Mouse (Mus musculus) CH12.LX (cell line): ENCODE results near the gene Ces2h. TPM values are rescaled to one million over a fixed set of nuclear protein-coding genes. Genes with fewer than 3 reads are reported as not detected.

Experiments used
- DNase-seq: peaks from one replicate; pipeline ENCODE4 v3.0.0-alpha.2; 2013; ENCODE audit errors: extremely low read depth
- H3K27ac ChIP-seq: 2 replicates; pipeline ENCODE4 v1.5.1; 2012; ENCODE audit warnings: low read depth, mild to moderate bottlenecking, control low read depth, moderate library complexity; ENCODE audit not compliant: insufficient read depth
- H3K27me3 ChIP-seq: replicated peaks from 2 replicates; pipeline ENCODE3; 2012; ENCODE audit warnings: inconsistent platforms
- H3K36me3 ChIP-seq, 2 experiments: replicated peaks in 1 of 2; 2 replicates each; pipeline versions ENCODE3 to v1.6.1; 2012; ENCODE audit warnings: inconsistent platforms in 1 of 2, low read length in 1 of 2, mild to moderate bottlenecking in 1 of 2, mixed read lengths in 1 of 2, moderate library complexity in 1 of 2; ENCODE audit not compliant: control insufficient read depth in 1 of 2, insufficient read depth in 1 of 2
- H3K4me1 ChIP-seq, 2 experiments: 2 replicates each; pipeline ENCODE4 v1.6.1; 2012; ENCODE audit warnings: inconsistent platforms in 1 of 2, moderate library complexity in 1 of 2; ENCODE audit not compliant: insufficient read depth in 2 of 2, control insufficient read depth in 1 of 2
- H3K4me2 ChIP-seq: 2 replicates; pipeline ENCODE4 v1.6.1; 2012; ENCODE audit warnings: low read depth, mild to moderate bottlenecking, control low read depth; ENCODE audit not compliant: poor library complexity, insufficient read depth, severe bottlenecking
- H3K4me3 ChIP-seq, 3 experiments: fragments of 150-350 bp in 1 of 3; sonication (generic) in 1 of 3; replicated peaks in 1 of 3; 2 replicates each; pipeline versions ENCODE3 to v1.5.1; 2011 to 2012; ENCODE audit warnings: low read depth in 2 of 3, low read length in 2 of 3, mild to moderate bottlenecking in 2 of 3, moderate library complexity in 2 of 3, control low read depth in 1 of 3, improper control_type of control experiment in 1 of 3, inconsistent platforms in 1 of 3, mixed read lengths in 1 of 3; ENCODE audit not compliant: poor library complexity in 1 of 3
- H3K79me2 ChIP-seq: replicated peaks from 2 replicates; pipeline ENCODE4 v1.6.1; 2012; ENCODE audit warnings: mild to moderate bottlenecking, moderate library complexity; ENCODE audit not compliant: control insufficient read depth, poor library complexity, insufficient read depth, severe bottlenecking; ENCODE audit errors: extremely low read depth
- H3K9ac ChIP-seq: 2 replicates; pipeline ENCODE4 v1.6.1; 2012; ENCODE audit warnings: low read depth, mild to moderate bottlenecking, control low read depth, moderate library complexity; ENCODE audit not compliant: insufficient read depth
- H3K9me3 ChIP-seq: replicated peaks from 2 replicates; pipeline ENCODE3; 2012; ENCODE audit warnings: low read length, inconsistent platforms, mixed read lengths
- BHLHE40 ChIP-seq: IDR thresholded peaks from 2 replicates; pipeline ENCODE4 v1.6.1; 2011; ENCODE audit warnings: mild to moderate bottlenecking, low read depth, low read length, improper control_type of control experiment
- CHD1 ChIP-seq: IDR thresholded peaks from 2 replicates; pipeline ENCODE4 v1.6.1; 2012; ENCODE audit warnings: low read depth, low read length, improper control_type of control experiment, inconsistent platforms
- CHD2 ChIP-seq: IDR thresholded peaks from 2 replicates; pipeline ENCODE4 v1.6.1; 2011; ENCODE audit warnings: low read length, improper control_type of control experiment
- E2F4 ChIP-seq: IDR thresholded peaks from 2 replicates; pipeline ENCODE4 v1.6.1; 2011; ENCODE audit warnings: low read depth, low read length, improper control_type of control experiment; ENCODE audit not compliant: insufficient replicate concordance
- EP300 ChIP-seq: IDR thresholded peaks from 2 replicates; pipeline ENCODE4 v1.6.1; 2011; ENCODE audit warnings: low read length, improper control_type of control experiment
- GABPA ChIP-seq: IDR thresholded peaks from 2 replicates; pipeline ENCODE4 v1.6.1; 2012; ENCODE audit warnings: low read depth, low read length, improper control_type of control experiment, inconsistent platforms; ENCODE audit not compliant: insufficient replicate concordance
- HCFC1 ChIP-seq: IDR thresholded peaks from 2 replicates; pipeline ENCODE4 v1.6.1; 2012; ENCODE audit warnings: low read depth, mild to moderate bottlenecking, inconsistent platforms, low read length, improper control_type of control experiment
- JUN ChIP-seq: IDR thresholded peaks from 2 replicates; pipeline ENCODE4 v1.6.1; 2011; ENCODE audit warnings: low read depth, mild to moderate bottlenecking, low read length, improper control_type of control experiment, moderate library complexity; ENCODE audit not compliant: insufficient read depth
- MAZ ChIP-seq: IDR thresholded peaks from 2 replicates; pipeline ENCODE4 v1.6.1; 2012; ENCODE audit warnings: low read depth, mild to moderate bottlenecking, inconsistent platforms, low read length, improper control_type of control experiment, moderate library complexity
- MEF2A ChIP-seq: IDR thresholded peaks from 2 replicates; pipeline ENCODE4 v1.6.1; 2014; ENCODE audit warnings: low read depth, mild to moderate bottlenecking, inconsistent platforms, low read length, improper control_type of control experiment, borderline replicate concordance
- POLR2A ChIP-seq: IDR thresholded peaks from 2 replicates; pipeline ENCODE4 v1.6.1; 2011; ENCODE audit warnings: low read depth, mild to moderate bottlenecking, improper control_type of control experiment, low read length
- RAD21 ChIP-seq: IDR thresholded peaks from 2 replicates; pipeline ENCODE4 v1.6.1; 2011; ENCODE audit warnings: low read depth, mild to moderate bottlenecking, low read length, improper control_type of control experiment, moderate library complexity
- RCOR1 ChIP-seq: conservative IDR thresholded peaks from 2 replicates; pipeline ENCODE4 v1.6.1; 2012; ENCODE audit warnings: low read depth, mild to moderate bottlenecking, inconsistent platforms, low read length, improper control_type of control experiment
- SMC3 ChIP-seq: IDR thresholded peaks from 2 replicates; pipeline ENCODE4 v1.6.1; 2011; ENCODE audit warnings: low read depth, low read length, improper control_type of control experiment
- TBP ChIP-seq: conservative IDR thresholded peaks from 2 replicates; pipeline ENCODE4 v1.6.1; 2011; ENCODE audit warnings: low read depth, low read length, improper control_type of control experiment
- UBTF ChIP-seq: IDR thresholded peaks from 2 replicates; pipeline ENCODE4 v1.6.1; 2012; ENCODE audit warnings: low read depth, mild to moderate bottlenecking, inconsistent platforms, low read length, improper control_type of control experiment, moderate library complexity
- USF2 ChIP-seq: conservative IDR thresholded peaks from 2 replicates; pipeline ENCODE4 v1.6.1; 2011; ENCODE audit warnings: low read depth, low read length, improper control_type of control experiment
- ZKSCAN1 ChIP-seq: IDR thresholded peaks from 2 replicates; pipeline ENCODE4 v1.6.1; 2012; ENCODE audit warnings: low read depth, inconsistent platforms, low read length, improper control_type of control experiment, borderline replicate concordance
- ZMIZ1 ChIP-seq: IDR thresholded peaks from 2 replicates; pipeline ENCODE4 v1.6.1; 2012; ENCODE audit warnings: low read depth, mild to moderate bottlenecking, inconsistent platforms, low read length, improper control_type of control experiment
- dilution Hi-C: fragments of 300-500 bp; cut with MboI; formaldehyde crosslinking; loops from 2 replicates; pipeline ENCODE4 v1.14.3; 2020; ENCODE audit warnings: low sequenced_read_pairs; ENCODE audit not compliant: extremely low pct_unique_long_range_greater_than_20kb, extremely low pct_ligation_motif_present
- in situ Hi-C: fragments of 300-500 bp; cut with MboI; formaldehyde crosslinking; loops from 3 replicates; pipeline ENCODE4 v1.14.3; 2019; ENCODE audit warnings: low sequenced_read_pairs, low pct_ligation_motif_present, low pct_unique_long_range_greater_than_20kb, mixed read lengths
- polyA plus RNA-seq: library from polyadenylated mRNA; unstranded; fragments of >175 nt; gene quantifications from 2 replicates; pipeline ENCODE4 v1.2.1, GENCODE M21; 2012; ENCODE audit warnings: low read depth; ENCODE audit not compliant: insufficient read length
- total RNA-seq, 2 experiments: library from RNA; depleted of rRNA; stranded (reverse); fragments of 300-350 nt in 1 of 2; fragments of >200 nt in 1 of 2; gene quantifications; 2 replicates each; pipeline ENCODE4 v1.2.3; 2012 to 2014

Gene Ces2h
- total and polyA plus RNA-seq, 3 experiments, result not detected

GRCm38 (mm10) chr8:105068971-105069370 lies 68.3 kb downstream of the Ces2h start:
- Histone ChIP-seq H3K9me3 (no peaks in the 10 kb centered on the region), H3K4me2 (no peak overlapping the region), H3K27me3 (peaks cover 25% of the 10 kb centered on the region), H3K79me2 (no peaks in the 10 kb centered on the region), H3K4me3 (no peak overlapping the region), H3K4me1 (no peaks in the 10 kb centered on the region), H3K36me3 (no peaks in the 10 kb centered on the region), H3K9ac (no peak overlapping the region), H3K27ac (no peak overlapping the region)
- TF ChIP-seq SMC3, result no peak
- TF ChIP-seq HCFC1, result no peak
- no peak for TF ChIP-seq USF2
- no peak for TF ChIP-seq MEF2A
- no peak for TF ChIP-seq POLR2A
- no peak for TF ChIP-seq RCOR1
- TF ChIP-seq BHLHE40, result no peak
- TF ChIP-seq EP300, result no peak
- TF ChIP-seq ZMIZ1, result no peak
- no peak for TF ChIP-seq ZKSCAN1
- no peak for TF ChIP-seq RAD21
- TF ChIP-seq MAZ, result no peak
- no peak for TF ChIP-seq CHD1
- TF ChIP-seq E2F4, result no peak
- TF ChIP-seq UBTF, result no peak
- TF ChIP-seq TBP, result no peak
- TF ChIP-seq CHD2, result no peak
- no peak for TF ChIP-seq JUN
- TF ChIP-seq GABPA, result no peak
- no peak for DNase-seq
- dilution Hi-C loops, result no loop called here
- in situ Hi-C loops, result no loop called here

Other genes with a start within 250 kb of the Ces2h start
- not detected in 2 replicates for gene Ces2b, start 169.3 kb upstream of the Ces2h start, total RNA-seq (2012; rRNA removed)
- gene Ces2b, start 169.3 kb upstream of the Ces2h start, total RNA-seq (2014; rRNA removed), result 0.11 TPM in 1 of 2 replicates, not detected in the other
- not detected in 2 replicates for gene Ces2b, start 169.3 kb upstream of the Ces2h start, polyA plus RNA-seq
- 5.7 and 6.2 TPM in 2 replicates for gene Ces2c, start 153.8 kb upstream of the Ces2h start, total RNA-seq (2012; rRNA removed)
- gene Ces2c, start 153.8 kb upstream of the Ces2h start, total RNA-seq (2014; rRNA removed), result 15.6 and 16.7 TPM in 2 replicates
- 65.5 and 67.4 TPM in 2 replicates for gene Ces2c, start 153.8 kb upstream of the Ces2h start, polyA plus RNA-seq
- 0.04 TPM in 1 of 2 replicates, not detected in the other for gene Ces2e, start 74.6 kb upstream of the Ces2h start, total RNA-seq (2012; rRNA removed)
- 0.11 TPM in 1 of 2 replicates, not detected in the other for gene Ces2e, start 74.6 kb upstream of the Ces2h start, total RNA-seq (2014; rRNA removed)
- gene Ces2e, start 74.6 kb upstream of the Ces2h start, polyA plus RNA-seq, result not detected in 2 replicates
- 0.04 and 0.08 TPM in 2 replicates for gene Ces2f, start 53.5 kb upstream of the Ces2h start, total RNA-seq (2012; rRNA removed)
- 0.04 TPM in 1 of 2 replicates, not detected in the other for gene Ces2f, start 53.5 kb upstream of the Ces2h start, total RNA-seq (2014; rRNA removed)
- not detected in 2 replicates for gene Ces2f, start 53.5 kb upstream of the Ces2h start, polyA plus RNA-seq
- 0.17 and 0.30 TPM in 2 replicates for gene Ces2g, start 39.1 kb upstream of the Ces2h start, total RNA-seq (2012; rRNA removed)
- gene Ces2g, start 39.1 kb upstream of the Ces2h start, total RNA-seq (2014; rRNA removed), result 0.07 TPM in 1 of 2 replicates, not detected in the other
- 0.11 and 0.14 TPM in 2 replicates for gene Ces2g, start 39.1 kb upstream of the Ces2h start, polyA plus RNA-seq
- gene Ces3a, start 47.7 kb downstream of the Ces2h start, total RNA-seq (2012; rRNA removed), result not detected in 2 replicates
- not detected in 2 replicates for gene Ces3a, start 47.7 kb downstream of the Ces2h start, total RNA-seq (2014; rRNA removed)
- not detected in 2 replicates for gene Ces3a, start 47.7 kb downstream of the Ces2h start, polyA plus RNA-seq
- not detected in 2 replicates for gene Ces3b, start 82.9 kb downstream of the Ces2h start, total RNA-seq (2012; rRNA removed)
- not detected in 2 replicates for gene Ces3b, start 82.9 kb downstream of the Ces2h start, total RNA-seq (2014; rRNA removed)
- not detected in 2 replicates for gene Ces3b, start 82.9 kb downstream of the Ces2h start, polyA plus RNA-seq
- gene Ces4a, start 130.9 kb downstream of the Ces2h start, total RNA-seq (2012; rRNA removed), result not detected in 2 replicates
- gene Ces4a, start 130.9 kb downstream of the Ces2h start, total RNA-seq (2014; rRNA removed), result not detected in 2 replicates
- not detected in 2 replicates for gene Ces4a, start 130.9 kb downstream of the Ces2h start, polyA plus RNA-seq
- gene Cbfb, start 169.8 kb downstream of the Ces2h start, total RNA-seq (2012; rRNA removed), result 49.7 and 70.2 TPM in 2 replicates
- 170 and 203 TPM in 2 replicates for gene Cbfb, start 169.8 kb downstream of the Ces2h start, total RNA-seq (2014; rRNA removed)
- 87.9 and 97.7 TPM in 2 replicates for gene Cbfb, start 169.8 kb downstream of the Ces2h start, polyA plus RNA-seq
- gene D230025D16Rik, start 224.3 kb downstream of the Ces2h start, total RNA-seq (2012; rRNA removed), result 10.7 and 11.9 TPM in 2 replicates
- gene D230025D16Rik, start 224.3 kb downstream of the Ces2h start, total RNA-seq (2014; rRNA removed), result 19.2 and 21.5 TPM in 2 replicates
- 13.5 and 14.0 TPM in 2 replicates for gene D230025D16Rik, start 224.3 kb downstream of the Ces2h start, polyA plus RNA-seq